Mouse (Mus musculus): ENCODE measurements around the gene Rangap1. TPM values are rescaled to one million over a fixed set of nuclear protein-coding genes. Genes with fewer than 3 reads are reported as not detected.

The Rangap1 gene
- 130 and 145 TPM in 2 replicates for polyA plus RNA-seq (2014; fragmentation: Nextera tagmentation; extraction: Ambion mirVana)

DNA sequence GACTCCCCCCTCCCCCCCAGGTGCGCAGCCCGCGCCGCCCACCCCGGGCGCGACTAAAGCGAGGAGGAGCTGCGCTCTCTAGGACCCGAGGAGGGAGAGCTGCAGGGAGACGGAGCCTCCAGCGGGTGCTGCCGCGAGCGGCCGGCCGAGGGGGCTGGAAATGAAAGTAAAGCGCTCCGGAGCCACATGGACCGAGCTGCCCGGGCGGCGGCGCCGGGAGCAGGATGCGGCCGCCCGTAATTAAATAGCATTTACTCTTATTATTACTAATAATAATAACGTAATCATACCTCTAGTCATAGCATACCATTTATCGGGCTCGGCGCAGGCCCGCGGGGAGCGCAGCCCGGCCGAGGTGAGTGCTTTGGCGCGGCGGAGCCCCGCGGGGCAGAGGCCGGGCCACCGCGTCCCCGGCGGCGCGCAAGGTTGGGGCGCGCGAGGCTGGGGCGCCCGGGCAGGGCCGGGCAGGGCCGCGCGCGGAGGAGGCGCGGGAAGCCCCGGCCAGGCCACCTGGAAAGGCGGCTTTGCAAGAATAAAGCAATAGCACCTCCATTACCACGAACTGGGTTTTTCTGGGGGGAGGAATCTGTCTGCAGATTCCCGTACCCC lies at the start of gene Rangap1, which contains the start of gene Zc3h7b:
Gene Rangap1 (minus strand): TSS at position 539 of the 609 bp plus-strand sequence.
Gene Zc3h7b (plus strand): TSS at position 66 of the 609 bp plus-strand sequence.
- no peaks in the 10 kb centered on the region for H3K36me3 ChIP-seq (ENCODE audit: control insufficient read depth, insufficient read depth, low read length)
- WGBS, result under 1% methylated on average over 52 of the region's 65 CpGs
- no peaks in the 10 kb centered on the region for H3K9me3 ChIP-seq (ENCODE audit: control insufficient read depth, low read length)
- ATAC-seq (ENCODE audit: low FRiP score) (peak; percentile 84), DNase-seq (ENCODE audit: low spot score) (peak; percentile 79)
- H3K27me3 ChIP-seq (ENCODE audit: control insufficient read depth, insufficient read depth, low read length), result no peaks in the 10 kb centered on the region
- peak within 1 kb of the TSS; percentile 90 for H3K27ac ChIP-seq (ENCODE audit: low read depth, low read length)
- no peaks in the 10 kb centered on the region; the same call in 1 of the 2 replicates for H3K4me1 ChIP-seq (replicated peaks; ENCODE audit: control insufficient read depth, insufficient read depth, low read length)
- peak within 1 kb of the TSS; percentile 76 for H3K4me2 ChIP-seq (replicated peaks; ENCODE audit: low read depth, low read length)
- peak within 1 kb of the TSS; percentile 99 for H3K9ac ChIP-seq (ENCODE audit: low read depth, low read length)
- H3K4me3 ChIP-seq (ENCODE audit: low read depth, low read length), result peak within 1 kb of the TSS; percentile 90

DNA sequence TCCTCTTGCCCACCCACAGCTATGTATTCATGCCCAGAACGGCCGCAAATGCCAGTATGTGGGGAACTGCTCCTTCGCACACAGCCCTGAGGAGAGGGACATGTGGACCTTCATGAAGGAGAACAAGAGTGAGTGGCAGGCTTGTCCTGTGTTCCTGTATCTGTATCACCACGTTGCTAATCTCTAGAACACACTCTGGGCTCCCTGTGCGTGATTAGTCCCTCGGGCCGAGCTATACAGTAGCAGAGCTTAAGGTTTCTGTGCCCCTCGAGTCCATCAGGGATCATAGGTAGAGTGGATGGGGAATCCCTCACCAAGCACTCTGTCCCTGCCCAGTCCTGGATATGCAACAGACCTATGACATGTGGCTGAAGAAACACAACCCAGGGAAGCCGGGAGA lies 47.1 kb upstream of the Rangap1 start:
- Histone ChIP-seq H3K27ac (ENCODE audit: low read depth, low read length) (no peak overlapping the region), H3K36me3 (ENCODE audit: control insufficient read depth, insufficient read depth, low read length) (0 out of 2 replicates have a peak, but pooled peaks cover 8% of the 10 kb centered on the region), H3K9me3 (ENCODE audit: control insufficient read depth, low read length) (no peaks in the 10 kb centered on the region), H3K27me3 (ENCODE audit: control insufficient read depth, insufficient read depth, low read length) (no peaks in the 10 kb centered on the region), H3K4me1 (replicated peaks; ENCODE audit: control insufficient read depth, insufficient read depth, low read length) (no peaks in the 10 kb centered on the region), H3K4me2 (replicated peaks; ENCODE audit: low read depth, low read length) (no peak overlapping the region), H3K4me3 (ENCODE audit: low read depth, low read length) (no peak overlapping the region), H3K9ac (ENCODE audit: low read depth, low read length) (no peak overlapping the region)
- 92% methylated on average over 9 of the region's 9 CpGs for WGBS
- DNase-seq (ENCODE audit: low spot score), result no peak
- ATAC-seq (ENCODE audit: low FRiP score), result no peak

DNA sequence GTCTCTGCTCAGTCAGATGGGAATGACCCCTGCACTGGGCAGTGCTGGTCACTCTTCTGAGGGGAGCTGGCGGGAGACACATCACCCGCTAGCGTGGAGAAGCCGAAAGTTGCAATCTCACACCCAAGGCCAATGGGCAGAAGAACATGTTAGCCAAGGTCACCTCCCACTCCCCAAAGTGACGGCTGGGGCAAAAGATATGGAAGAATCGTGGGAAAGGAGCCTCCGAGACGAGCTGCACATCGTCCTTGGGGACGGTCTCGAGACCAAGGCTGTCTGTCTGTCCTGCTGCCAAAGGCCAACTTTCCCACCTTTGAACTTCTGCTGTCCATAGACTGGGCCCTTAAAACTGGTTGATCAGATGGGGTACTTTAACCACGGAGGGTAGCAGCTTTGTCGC lies 42.2 kb upstream of the Rangap1 start:
- H3K4me1 ChIP-seq (replicated peaks; ENCODE audit: control insufficient read depth, insufficient read depth, low read length), result no peaks in the 10 kb centered on the region
- no peak overlapping the region for H3K9ac ChIP-seq (ENCODE audit: low read depth, low read length)
- H3K9me3 ChIP-seq (ENCODE audit: control insufficient read depth, low read length), result no peaks in the 10 kb centered on the region
- DNase-seq (ENCODE audit: low spot score), result no peak
- WGBS, result 96% methylated on average over 13 of the region's 13 CpGs
- no peak overlapping the region for H3K4me3 ChIP-seq (ENCODE audit: low read depth, low read length)
- no peak for ATAC-seq (ENCODE audit: low FRiP score)
- H3K36me3 ChIP-seq (ENCODE audit: control insufficient read depth, insufficient read depth, low read length), result peaks cover 10% of the 10 kb centered on the region
- H3K4me2 ChIP-seq (replicated peaks; ENCODE audit: low read depth, low read length), result no peak overlapping the region
- no peak overlapping the region for H3K27ac ChIP-seq (ENCODE audit: low read depth, low read length)
- no peaks in the 10 kb centered on the region for H3K27me3 ChIP-seq (ENCODE audit: control insufficient read depth, insufficient read depth, low read length)

DNA sequence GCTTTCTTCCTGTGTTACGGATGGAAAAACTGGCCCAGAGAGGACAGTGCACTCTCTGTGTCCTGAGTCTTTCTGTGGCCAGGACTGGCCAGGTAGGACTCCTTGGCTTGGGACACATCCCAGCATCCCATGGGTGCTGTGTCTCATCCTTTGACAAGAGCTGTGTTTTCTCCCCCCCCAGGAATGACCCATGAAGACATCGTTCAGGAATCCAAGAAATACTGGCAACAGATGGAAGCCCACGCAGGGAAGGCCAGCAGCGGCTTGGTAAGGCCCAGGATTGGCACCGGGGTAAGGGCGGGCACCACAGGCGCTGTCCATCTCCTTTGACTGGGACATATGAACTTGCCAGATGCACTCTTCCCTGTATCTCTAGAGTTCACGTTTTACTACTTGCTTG lies 40.4 kb upstream of the Rangap1 start:
- WGBS, result 96% methylated on average over 8 of the region's 8 CpGs
- no peak overlapping the region for H3K4me2 ChIP-seq (replicated peaks; ENCODE audit: low read depth, low read length)
- DNase-seq (ENCODE audit: low spot score), result no peak
- H3K9me3 ChIP-seq (ENCODE audit: control insufficient read depth, low read length), result no peaks in the 10 kb centered on the region
- H3K9ac ChIP-seq (ENCODE audit: low read depth, low read length), result no peak overlapping the region
- H3K4me3 ChIP-seq (ENCODE audit: low read depth, low read length), result no peak overlapping the region
- H3K27me3 ChIP-seq (ENCODE audit: control insufficient read depth, insufficient read depth, low read length), result no peaks in the 10 kb centered on the region
- no peak for ATAC-seq (ENCODE audit: low FRiP score)
- peaks cover 16% of the 10 kb centered on the region for H3K36me3 ChIP-seq (ENCODE audit: control insufficient read depth, insufficient read depth, low read length)
- H3K27ac ChIP-seq (ENCODE audit: low read depth, low read length), result no peak overlapping the region
- H3K4me1 ChIP-seq (replicated peaks; ENCODE audit: control insufficient read depth, insufficient read depth, low read length), result no peaks in the 10 kb centered on the region

DNA sequence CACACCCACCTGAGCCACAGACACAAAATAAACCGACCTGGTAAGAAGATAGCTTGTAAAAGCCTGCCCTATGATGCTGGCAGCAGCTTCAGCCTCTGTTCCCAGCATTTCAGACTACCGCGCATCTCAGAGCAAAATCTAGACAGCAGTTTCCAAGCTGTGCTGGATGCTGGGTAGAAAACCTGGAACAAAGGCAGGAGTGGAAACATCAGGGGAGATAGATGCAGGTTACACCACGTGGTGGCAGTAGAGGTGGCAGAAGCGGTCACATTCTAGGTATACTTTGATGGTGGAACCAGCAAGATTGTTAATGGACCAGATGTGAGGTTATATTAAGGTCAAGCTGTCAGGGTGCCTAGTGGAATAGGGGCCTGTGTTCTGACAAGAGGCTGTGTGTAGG lies 39.4 kb upstream of the Rangap1 start:
- Histone ChIP-seq H3K9ac (ENCODE audit: low read depth, low read length) (no peak overlapping the region), H3K4me2 (replicated peaks; ENCODE audit: low read depth, low read length) (no peak overlapping the region), H3K27me3 (ENCODE audit: control insufficient read depth, insufficient read depth, low read length) (no peaks in the 10 kb centered on the region), H3K4me3 (ENCODE audit: low read depth, low read length) (no peak overlapping the region), H3K27ac (ENCODE audit: low read depth, low read length) (no peak overlapping the region), H3K9me3 (ENCODE audit: control insufficient read depth, low read length) (no peaks in the 10 kb centered on the region), H3K36me3 (ENCODE audit: control insufficient read depth, insufficient read depth, low read length) (peaks cover 16% of the 10 kb centered on the region), H3K4me1 (replicated peaks; ENCODE audit: control insufficient read depth, insufficient read depth, low read length) (no peaks in the 10 kb centered on the region)
- 78% methylated on average over 5 of the region's 5 CpGs for WGBS
- DNase-seq (ENCODE audit: low spot score) (no peak), ATAC-seq (ENCODE audit: low FRiP score) (no peak)

DNA sequence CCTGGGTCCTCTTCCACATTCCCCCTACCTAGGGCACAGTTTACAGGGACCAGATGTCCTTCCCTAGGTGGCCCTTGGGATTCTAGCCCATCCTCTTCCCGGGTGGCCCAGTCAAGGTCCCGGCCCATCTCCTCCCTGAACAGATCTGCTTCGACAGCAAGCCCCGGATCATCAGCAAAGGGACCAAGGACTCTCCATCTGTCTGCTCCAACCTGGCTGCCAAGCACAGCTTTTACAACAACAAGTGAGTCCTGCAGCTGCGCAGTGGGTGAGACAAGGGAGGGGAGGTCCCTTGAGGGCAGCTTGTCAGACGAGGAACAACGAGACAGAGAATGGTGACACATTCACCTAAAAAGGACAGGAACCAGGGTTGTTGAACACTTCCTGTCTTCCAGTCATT lies 36.5 kb upstream of the Rangap1 start:
- no peak for ATAC-seq (ENCODE audit: low FRiP score)
- WGBS, result 80% methylated on average over 7 of the region's 7 CpGs
- peaks cover 28% of the 10 kb centered on the region for H3K36me3 ChIP-seq (ENCODE audit: control insufficient read depth, insufficient read depth, low read length)

DNA sequence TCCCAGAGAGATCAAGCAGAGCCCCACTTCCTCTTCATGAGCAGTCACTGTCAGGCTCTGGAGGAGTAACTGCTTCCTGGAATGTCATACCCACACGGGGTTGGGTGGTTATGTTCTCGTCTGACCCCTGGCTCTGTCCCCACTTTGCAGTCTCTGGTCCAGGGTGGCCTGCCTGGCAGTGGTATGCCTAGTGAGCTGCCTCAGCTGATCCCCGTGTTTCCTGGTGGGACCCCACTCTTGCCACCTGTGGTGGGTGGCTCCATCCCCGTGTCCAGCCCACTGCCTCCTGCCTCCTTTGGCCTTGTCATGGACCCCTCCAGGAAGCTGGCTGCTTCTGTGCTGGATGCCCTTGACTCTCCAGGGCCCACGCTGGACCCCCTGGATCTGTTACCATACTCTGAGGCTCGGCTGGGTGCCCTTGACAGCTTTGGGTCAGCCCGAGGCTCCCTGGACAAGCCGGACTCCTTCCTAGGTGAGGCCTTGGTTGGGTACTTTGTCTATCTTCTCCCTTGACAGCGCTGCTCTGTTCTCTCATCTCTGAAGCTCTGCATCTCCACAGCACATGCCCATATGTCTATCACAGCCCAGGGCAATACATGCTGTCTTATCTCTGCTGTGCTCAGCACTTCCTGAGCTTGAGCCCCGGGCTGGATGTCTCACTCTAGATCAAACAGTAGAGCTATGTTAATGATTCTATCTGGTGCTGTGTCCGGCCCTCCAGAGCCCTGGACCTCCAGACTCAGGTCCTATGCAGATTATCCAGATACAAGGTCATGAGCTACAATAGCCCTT lies 31.5 kb upstream of the Rangap1 start:
- H3K9me3 ChIP-seq (ENCODE audit: control insufficient read depth, low read length), result no peaks in the 10 kb centered on the region
- H3K4me1 ChIP-seq (replicated peaks; ENCODE audit: control insufficient read depth, insufficient read depth, low read length), result no peaks in the 10 kb centered on the region
- H3K4me2 ChIP-seq (replicated peaks; ENCODE audit: low read depth, low read length), result no peak overlapping the region
- ATAC-seq (ENCODE audit: low FRiP score) (no peak), DNase-seq (ENCODE audit: low spot score) (no peak)
- no peak overlapping the region for H3K4me3 ChIP-seq (ENCODE audit: low read depth, low read length)
- H3K27ac ChIP-seq (ENCODE audit: low read depth, low read length), result no peak overlapping the region
- no peaks in the 10 kb centered on the region for H3K27me3 ChIP-seq (ENCODE audit: control insufficient read depth, insufficient read depth, low read length)
- no peak overlapping the region for H3K9ac ChIP-seq (ENCODE audit: low read depth, low read length)
- H3K36me3 ChIP-seq (ENCODE audit: control insufficient read depth, insufficient read depth, low read length), result peaks cover 28% of the 10 kb centered on the region
- 92% methylated on average over 11 of the region's 11 CpGs for WGBS

More for the DNA sequence above, 36.5 kb upstream of the Rangap1 start:
- no peak for DNase-seq (ENCODE audit: low spot score)
- H3K4me3 ChIP-seq (ENCODE audit: low read depth, low read length), result no peak overlapping the region
- no peaks in the 10 kb centered on the region for H3K27me3 ChIP-seq (ENCODE audit: control insufficient read depth, insufficient read depth, low read length)
- H3K4me2 ChIP-seq (replicated peaks; ENCODE audit: low read depth, low read length), result no peak overlapping the region
- H3K9ac ChIP-seq (ENCODE audit: low read depth, low read length), result no peak overlapping the region
- no peak overlapping the region for H3K27ac ChIP-seq (ENCODE audit: low read depth, low read length)
- H3K9me3 ChIP-seq (ENCODE audit: control insufficient read depth, low read length), result no peaks in the 10 kb centered on the region
- no peaks in the 10 kb centered on the region for H3K4me1 ChIP-seq (replicated peaks; ENCODE audit: control insufficient read depth, insufficient read depth, low read length)

DNA sequence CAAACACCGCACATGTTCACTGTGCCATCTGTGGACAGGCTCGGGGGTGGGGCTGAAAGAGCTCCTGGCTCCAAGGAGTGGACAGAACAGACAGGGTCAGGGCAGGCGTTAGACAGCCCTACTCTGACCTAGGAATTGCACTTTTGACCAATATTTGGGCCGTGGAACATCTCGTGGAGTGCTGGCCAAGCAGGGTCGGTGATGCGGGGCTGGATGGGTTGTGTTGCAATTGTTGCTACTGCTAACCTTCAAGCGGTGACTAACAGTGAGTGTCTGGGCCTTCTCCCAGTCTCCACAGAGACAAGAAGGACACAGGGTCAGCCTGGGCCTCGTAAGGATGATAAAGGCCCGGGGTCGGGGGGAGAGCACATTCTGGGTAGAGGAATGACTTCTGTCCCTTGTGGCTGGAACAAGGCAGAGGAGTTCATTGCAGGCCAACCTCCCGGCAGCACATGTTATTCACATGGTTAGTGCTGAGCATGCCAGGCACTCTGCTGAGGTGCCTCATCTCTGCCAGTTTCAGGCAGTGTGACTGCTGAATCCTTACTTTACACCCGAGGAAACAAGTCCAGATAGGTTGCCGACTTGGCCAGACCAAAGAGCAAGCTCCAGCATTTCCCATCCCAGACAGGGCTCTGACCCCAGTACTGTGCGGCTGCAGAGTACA lies 29.3 kb upstream of the Rangap1 start:
- no peak overlapping the region for H3K4me3 ChIP-seq (ENCODE audit: low read depth, low read length)
- no peaks in the 10 kb centered on the region for H3K9me3 ChIP-seq (ENCODE audit: control insufficient read depth, low read length)
- 89% methylated on average over 15 of the region's 15 CpGs for WGBS
- ATAC-seq (ENCODE audit: low FRiP score), result no peak
- H3K36me3 ChIP-seq (ENCODE audit: control insufficient read depth, insufficient read depth, low read length), result peaks cover 31% of the 10 kb centered on the region
- DNase-seq (ENCODE audit: low spot score), result no peak
- H3K9ac ChIP-seq (ENCODE audit: low read depth, low read length), result no peak overlapping the region
- no peak overlapping the region for H3K4me2 ChIP-seq (replicated peaks; ENCODE audit: low read depth, low read length)
- no peaks in the 10 kb centered on the region for H3K4me1 ChIP-seq (replicated peaks; ENCODE audit: control insufficient read depth, insufficient read depth, low read length)
- no peaks in the 10 kb centered on the region for H3K27me3 ChIP-seq (ENCODE audit: control insufficient read depth, insufficient read depth, low read length)
- H3K27ac ChIP-seq (ENCODE audit: low read depth, low read length), result no peak overlapping the region

Measured in hindbrain, embryonic 11.5 days (tissue).